Mouse (Mus musculus) embryo, embryonic 9.5 days (tissue): Measurements from ENCODE around the gene Crkl.
"Not testable (repeated sequence)": the region's sequence is repeated elsewhere in the genome, so short reads cannot be mapped to it uniquely, and the experiment has no call there.

ENCODE experiments used
- DNase-seq: peaks from one replicate; pipeline ENCODE4 v3.0.0-alpha.2; 2017; ENCODE audit errors: extremely low spot score

Crkl gene

GRCm38 (mm10) chr16:17486505-17486904, 34.7 kb downstream of the Crkl start:
- DNase-seq, result no peak

- peak; percentile 28 for DNase-seq
These were observed 37.0 kb downstream of the Crkl start for GRCm38 (mm10) chr16:17488478-17489468.

- DNase-seq, result peak; percentile 22
These were observed 37.8 kb downstream of the Crkl start, which contains the start of gene Aifm3 for GRCm38 (mm10) chr16:17489469-17490111. Gene Aifm3, plus strand, starts transcription at chr16:17489611.

GRCm38 (mm10) chr16:17491154-17491553, 39.4 kb downstream of the Crkl start:
- no peak for DNase-seq

GRCm38 (mm10) chr16:17491896-17492561, 40.2 kb downstream of the Crkl start:
- DNase-seq, result no peak

DNA sequence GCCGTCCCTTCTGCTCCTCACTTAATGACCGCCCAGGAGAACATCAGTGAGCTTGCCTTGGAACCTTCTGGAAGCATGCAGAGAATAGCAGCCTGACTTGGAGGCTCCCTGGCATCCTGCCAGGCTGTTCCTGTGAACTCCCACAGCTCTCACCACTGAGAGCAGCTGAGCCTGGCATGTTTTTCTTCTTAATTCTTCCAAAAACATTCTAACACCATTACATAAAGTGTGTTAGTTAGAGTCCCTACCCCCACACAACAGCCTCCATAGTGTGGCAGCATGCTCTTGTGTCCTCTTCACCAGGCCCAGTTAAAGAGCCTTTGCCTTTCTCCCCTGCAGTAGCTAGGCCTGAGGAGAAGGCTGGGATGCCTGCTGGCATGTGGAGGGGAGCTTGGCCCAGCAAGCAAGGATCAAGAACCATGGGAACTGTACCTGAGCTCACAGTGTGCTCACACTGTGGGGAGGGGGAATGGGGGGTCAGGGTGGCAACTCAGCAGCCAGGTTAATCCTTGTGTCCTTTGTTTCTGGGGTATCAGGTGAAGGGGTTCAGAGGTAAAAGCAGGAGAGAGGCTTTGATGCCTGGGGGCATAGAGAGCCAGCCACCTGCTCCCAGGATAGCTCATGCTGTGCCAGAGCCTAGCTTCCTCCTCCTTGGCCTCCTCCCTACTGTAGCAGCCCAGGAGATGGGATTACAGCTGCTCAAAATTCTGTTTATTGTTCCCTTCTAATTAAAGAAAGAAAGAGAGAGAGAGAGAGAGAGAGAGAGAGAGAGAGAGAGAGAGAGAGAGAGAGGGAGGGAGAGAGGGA, 44.9 kb downstream of the Crkl start:
- no peak for DNase-seq

- DNase-seq, result peak; percentile 55
These were observed 47.6 kb downstream of the Crkl start for GRCm38 (mm10) chr16:17499249-17499883.

DNA sequence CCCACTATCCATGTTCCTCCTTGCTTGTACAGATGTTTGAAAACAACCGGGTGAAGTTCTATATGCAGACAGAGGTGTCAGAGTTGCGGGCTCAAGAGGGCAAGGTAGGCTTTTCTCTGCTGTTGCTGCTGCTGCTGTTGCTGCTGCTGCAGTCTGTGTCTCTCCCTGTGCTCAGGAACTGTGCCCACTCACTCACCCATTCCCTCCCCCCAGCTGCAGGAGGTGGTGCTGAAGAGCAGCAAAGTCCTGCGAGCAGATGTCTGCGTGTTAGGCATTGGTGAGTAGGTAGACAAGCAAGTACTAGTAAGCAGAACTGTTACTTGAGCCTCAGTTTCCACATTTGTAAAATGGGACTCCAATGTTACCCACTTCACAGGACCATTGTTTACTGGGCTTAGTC, 50.9 kb downstream of the Crkl start:
- no peak for DNase-seq

- no peak for DNase-seq
These were observed 55.3 kb downstream of the Crkl start for GRCm38 (mm10) chr16:17507018-17507552.

GRCm38 (mm10) chr16:17508031-17508430, 56.2 kb downstream of the Crkl start:
- not testable (repeated sequence) for DNase-seq

GRCm38 (mm10) chr16:17508546-17509239, 56.9 kb downstream of the Crkl start, which contains the start of gene Lztr1:
Gene Lztr1, plus strand, starts transcription at chr16:17508688.
- DNase-seq, result peak; percentile 91

DNA sequence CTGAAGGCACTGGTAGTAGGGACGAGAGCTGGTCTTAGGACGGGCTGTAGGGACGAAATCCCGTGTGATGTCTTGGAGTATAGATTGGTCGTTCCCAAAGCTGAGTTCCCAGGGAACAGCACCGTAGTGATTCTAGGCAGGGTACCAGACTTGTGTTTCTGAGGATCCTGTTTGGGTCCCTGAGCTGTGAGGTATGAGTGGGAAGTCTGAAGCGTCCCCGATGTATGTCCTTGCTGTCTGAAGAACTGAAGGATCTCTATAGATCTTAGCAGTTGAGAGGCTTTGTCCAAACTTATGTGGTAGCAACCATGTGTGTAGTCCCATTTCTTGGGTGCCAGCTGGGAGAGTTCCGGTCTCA, 57.4 kb downstream of the Crkl start:
- no peak for DNase-seq

DNA sequence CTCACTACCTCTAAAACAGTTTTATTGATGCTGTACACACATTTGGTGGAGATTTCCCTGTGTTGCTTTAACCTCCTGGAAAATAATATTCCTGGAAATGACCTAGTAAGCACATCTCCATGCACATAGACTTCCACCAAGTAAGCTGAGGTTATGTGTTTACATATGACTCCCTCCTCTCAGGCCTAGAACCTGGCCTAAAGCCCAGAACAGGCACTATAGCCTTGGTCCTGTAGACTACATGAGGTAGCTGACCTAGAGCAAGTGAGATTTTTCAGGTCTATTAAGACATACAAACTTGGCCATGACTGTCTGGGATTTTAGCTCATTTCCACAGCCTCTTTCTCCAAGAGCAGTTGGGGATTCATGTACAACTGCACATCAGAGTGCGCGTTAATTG, 58.4 kb downstream of the Crkl start:
- no peak for DNase-seq

DNA sequence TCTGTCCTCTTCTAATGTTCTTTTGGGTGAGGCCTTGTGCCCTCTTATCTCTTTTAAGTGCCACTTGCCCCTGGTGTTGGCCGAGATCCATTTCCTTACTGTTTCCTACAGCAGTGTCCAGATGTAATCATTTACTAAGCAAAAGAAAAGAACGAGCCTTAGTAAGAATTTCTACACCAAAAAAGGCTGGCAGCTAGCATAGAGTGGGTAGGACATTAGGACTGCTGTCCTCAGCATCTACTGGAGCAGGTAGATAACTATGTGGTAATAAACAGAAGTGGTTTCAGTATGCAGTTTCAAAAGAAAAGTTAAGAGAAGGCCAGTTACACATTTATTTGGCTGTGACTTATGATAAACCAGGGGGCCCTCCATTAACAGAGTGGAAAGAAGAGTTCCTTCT, 58.9 kb downstream of the Crkl start:
- DNase-seq, result no peak

DNA sequence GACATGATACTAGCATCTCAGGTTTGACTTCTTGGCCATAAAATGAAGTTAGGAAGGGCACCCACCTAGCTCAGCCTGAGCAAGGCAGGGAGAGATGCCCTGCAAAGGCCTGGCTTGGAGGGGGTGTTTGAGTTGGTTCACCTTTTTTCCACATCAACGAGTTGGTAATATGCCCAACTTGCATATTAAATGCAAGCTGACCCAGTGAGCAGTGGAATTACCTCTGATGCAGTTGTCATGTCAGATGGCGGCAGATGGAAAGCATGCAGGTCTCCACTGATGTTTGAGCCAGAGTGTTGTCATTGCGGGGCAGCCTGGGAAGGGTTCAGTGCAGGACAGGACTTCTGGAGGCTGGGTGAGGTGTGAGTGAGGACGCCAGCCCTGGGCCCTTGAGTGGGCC, 59.6 kb downstream of the Crkl start:
- no peak for DNase-seq

DNA sequence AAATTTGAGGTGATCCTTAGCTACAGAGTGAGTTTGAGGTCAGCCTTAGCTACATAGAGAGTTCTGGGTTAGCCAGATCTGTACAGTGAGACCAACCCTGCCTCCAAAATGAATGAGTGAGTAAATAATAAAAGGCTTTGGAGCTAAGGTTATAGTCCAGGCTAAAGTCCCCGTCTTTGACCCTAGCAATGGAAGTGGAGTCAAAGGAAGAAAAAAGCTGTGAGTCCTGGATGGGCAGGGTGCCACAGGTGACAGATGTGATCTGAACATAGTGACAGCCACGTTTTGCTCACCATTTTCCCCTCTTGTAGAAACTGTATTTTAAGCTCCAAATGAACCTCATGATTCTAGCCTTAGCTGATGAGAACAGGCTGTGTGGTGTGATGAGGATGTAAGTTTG, 67.1 kb downstream of the Crkl start:
- DNase-seq, result no peak

DNA sequence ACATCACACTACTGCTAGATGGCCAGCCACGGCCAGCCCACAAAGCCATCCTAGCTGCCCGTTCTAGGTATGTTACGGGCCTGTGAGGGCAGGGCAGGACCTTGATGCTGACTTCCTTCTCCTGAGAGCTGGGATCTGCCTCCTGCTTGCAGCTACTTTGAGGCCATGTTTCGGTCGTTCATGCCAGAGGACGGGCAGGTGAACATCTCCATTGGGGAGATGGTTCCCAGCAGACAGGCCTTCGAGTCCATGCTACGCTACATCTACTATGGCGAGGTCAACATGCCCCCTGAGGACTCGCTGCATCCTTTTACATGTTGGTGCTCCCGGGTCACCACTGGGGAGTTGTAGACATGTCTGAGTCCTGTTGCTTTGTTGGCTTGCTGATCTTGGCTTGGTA, 72.4 kb downstream of the Crkl start:
- no peak for DNase-seq

DNA sequence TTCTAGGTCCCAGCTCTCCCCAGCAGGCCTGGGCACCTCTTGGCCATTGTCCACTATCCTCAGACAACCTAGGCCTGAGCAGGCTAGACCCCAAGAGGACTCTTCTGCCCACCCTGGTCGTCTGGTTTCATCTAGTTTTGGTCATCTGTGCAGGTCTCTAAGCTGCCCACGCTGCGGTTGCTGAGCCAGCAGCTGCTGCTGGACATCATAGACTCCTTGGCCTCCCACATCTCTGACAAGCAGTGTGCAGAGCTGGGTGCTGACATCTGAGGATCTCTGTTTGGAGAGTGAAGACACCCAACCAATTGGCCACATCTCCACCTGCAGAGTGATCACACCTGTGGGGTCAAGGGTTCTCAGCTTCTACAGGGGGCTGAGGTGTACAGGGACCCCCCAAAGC, 73.7 kb downstream of the Crkl start:
- no peak for DNase-seq

GRCm38 (mm10) chr16:17526223-17526622, 74.4 kb downstream of the Crkl start:
- no peak for DNase-seq

DNA sequence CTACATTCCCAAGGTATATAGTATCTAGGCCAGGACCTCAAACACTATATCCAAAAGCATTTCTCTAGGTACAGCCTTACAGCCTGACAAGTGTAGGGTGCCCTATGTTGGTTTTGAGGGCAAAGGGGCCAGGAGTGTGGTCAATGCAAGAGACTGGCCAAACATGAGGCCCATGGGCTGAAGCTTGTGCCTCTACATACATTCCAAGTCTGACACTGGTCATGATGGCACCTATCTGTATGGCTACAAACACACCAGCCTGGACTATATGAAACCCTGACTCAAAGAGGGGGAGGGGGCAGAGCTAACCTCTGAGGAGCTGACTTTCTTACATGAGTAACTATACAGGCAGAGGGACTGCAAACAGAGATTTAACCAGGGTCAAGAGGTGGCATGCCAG, 75.8 kb downstream of the Crkl start:
- no peak for DNase-seq
